Mouse (Mus musculus) liver, embryonic 11.5 days (tissue): Measurements from ENCODE around the gene Ndufb6. TPM values are rescaled to one million over a fixed set of nuclear protein-coding genes. Genes with fewer than 3 reads are reported as not detected.

Experiments
- ATAC-seq: fragments of 200-750 bp; cut with Nextera tagmentation; replicated peaks from 2 replicates; pipeline ENCODE4 v1.8.0; 2017; ENCODE audit warnings: moderate number of reproducible peaks, mild to moderate bottlenecking, moderate TSS enrichment, moderate library complexity; ENCODE audit not compliant: low FRiP score
- DNase-seq: peaks from one replicate; pipeline ENCODE4 v3.0.0-alpha.2; 2017; ENCODE audit warnings: low spot score
- H3K27ac ChIP-seq: fragments of 300-500 bp; sonication (generic); 2 replicates; pipeline ENCODE4 v1.5.1; 2014; ENCODE audit warnings: mild to moderate bottlenecking, low read depth, low read length, control low read depth
- H3K27me3 ChIP-seq: fragments of 300-500 bp; sonication (generic); replicated peaks from 2 replicates; pipeline ENCODE4 v1.6.1; 2014; ENCODE audit warnings: low read length, mixed read lengths; ENCODE audit not compliant: control insufficient read depth, insufficient read depth
- H3K36me3 ChIP-seq: fragments of 300-500 bp; sonication (generic); 2 replicates; pipeline ENCODE4 v1.6.1; 2014; ENCODE audit warnings: mild to moderate bottlenecking, low read length, moderate library complexity, mixed read lengths; ENCODE audit not compliant: control insufficient read depth, insufficient read depth
- H3K4me1 ChIP-seq: fragments of 300-500 bp; sonication (generic); replicated peaks from 2 replicates; pipeline ENCODE4 v1.6.1; 2014; ENCODE audit warnings: low read length, mixed read lengths; ENCODE audit not compliant: control insufficient read depth, insufficient read depth
- H3K4me2 ChIP-seq: fragments of 300-500 bp; sonication (generic); 2 replicates; pipeline ENCODE4 v1.6.1; 2014; ENCODE audit warnings: mild to moderate bottlenecking, control low read depth, moderate library complexity
- H3K4me3 ChIP-seq: fragments of 300-500 bp; sonication (generic); 2 replicates; pipeline ENCODE4 v1.5.1; 2014; ENCODE audit warnings: low read depth, low read length, control low read depth
- H3K9ac ChIP-seq: fragments of 300-500 bp; sonication (generic); 2 replicates; pipeline ENCODE4 v1.6.1; 2014; ENCODE audit warnings: low read depth, low read length, control low read depth
- H3K9me3 ChIP-seq: fragments of 300-500 bp; sonication (generic); 2 replicates; pipeline ENCODE4 v1.6.1; 2016; ENCODE audit warnings: low read length, inconsistent platforms, mixed read lengths; ENCODE audit not compliant: control insufficient read depth
- WGBS: fragments of 180-500 bp; shearing (Covaris S2); extraction: QIAGEN DNeasy Blood & Tissue Kit; methylation state at CpG from one replicate; pipeline ENCODE4 v1.1.7; 2014; 5-methylcytosine and 5-hydroxymethylcytosine counted together
- polyA plus RNA-seq: library from polyadenylated mRNA; unstranded; fragments of >200 nt; fragmentation: Nextera tagmentation; extraction: Ambion mirVana; gene quantifications from 2 replicates; pipeline ENCODE4 v1.2.1, GENCODE M21; 2014

Gene Ndufb6
- polyA plus RNA-seq, 1 experiment from 2014 or later: 305 TPM

GRCm38 (mm10) chr4:40268835-40269234 lies 10.4 kb downstream of the Ndufb6 start:
- ATAC-seq (no peak), DNase-seq (no peak)
- under 1% methylated on average over 16 of the region's 16 CpGs for WGBS
- Histone ChIP-seq H3K27me3 (no peaks in the 10 kb centered on the region), H3K9ac (peak overlapping the region; percentile 94), H3K4me3 (peak overlapping the region; percentile 89), H3K27ac (peak overlapping the region; percentile 98), H3K4me2 (peak overlapping the region; percentile 96), H3K4me1 (peaks cover 13% of the 10 kb centered on the region), H3K36me3 (peaks cover 7% of the 10 kb centered on the region; the same call in 1 of the 2 replicates), H3K9me3 (no peaks in the 10 kb centered on the region)

GRCm38 (mm10) chr4:40268204-40268813 lies 10.9 kb downstream of the Ndufb6 start:
- H3K4me3 ChIP-seq: peak overlapping the region; percentile 89
- peak overlapping the region; percentile 94 for H3K9ac ChIP-seq
- WGBS: under 1% methylated on average over 50 of the region's 50 CpGs
- H3K9me3 ChIP-seq: no peaks in the 10 kb centered on the region
- peaks cover 7% of the 10 kb centered on the region; the same call in 1 of the 2 replicates for H3K36me3 ChIP-seq
- no peaks in the 10 kb centered on the region for H3K27me3 ChIP-seq
- peak overlapping the region; percentile 98 for H3K27ac ChIP-seq
- DNase-seq (peak; percentile 91), ATAC-seq (peak; percentile 72)
- H3K4me2 ChIP-seq: peak overlapping the region; percentile 96
- H3K4me1 ChIP-seq: peaks cover 13% of the 10 kb centered on the region

GRCm38 (mm10) chr4:40267681-40268080 lies 11.5 kb downstream of the Ndufb6 start:
- ATAC-seq (no peak), DNase-seq (no peak)
- Histone ChIP-seq H3K4me2 (peak overlapping the region; percentile 96), H3K27me3 (no peaks in the 10 kb centered on the region), H3K9me3 (no peaks in the 10 kb centered on the region), H3K4me1 (peaks cover 13% of the 10 kb centered on the region), H3K36me3 (peaks cover 9% of the 10 kb centered on the region), H3K27ac (peak overlapping the region; percentile 98; the same call in 1 of the 2 replicates), H3K4me3 (peak overlapping the region; percentile 89), H3K9ac (peak overlapping the region; percentile 94)
- WGBS: 72% methylated on average over 7 of the region's 7 CpGs

GRCm38 (mm10) chr4:40264321-40264720 lies 14.9 kb downstream of the Ndufb6 start:
- peaks cover 13% of the 10 kb centered on the region for H3K4me1 ChIP-seq
- DNase-seq (no peak), ATAC-seq (no peak)
- H3K36me3 ChIP-seq: peaks cover 37% of the 10 kb centered on the region
- no peak overlapping the region for H3K9ac ChIP-seq
- H3K27ac ChIP-seq: no peak overlapping the region
- no peaks in the 10 kb centered on the region for H3K9me3 ChIP-seq
- H3K27me3 ChIP-seq: no peaks in the 10 kb centered on the region
- WGBS: 60% methylated on average over 1 of the region's 1 CpGs
- no peak overlapping the region for H3K4me2 ChIP-seq
- no peak overlapping the region for H3K4me3 ChIP-seq

- H3K36me3 ChIP-seq: peaks cover 2% of the 10 kb centered on the region; the same call in 1 of the 2 replicates
- H3K9ac ChIP-seq: no peak overlapping the region
- no peaks in the 10 kb centered on the region for H3K9me3 ChIP-seq
- H3K4me2 ChIP-seq: no peak overlapping the region
- DNase-seq (no peak), ATAC-seq (no peak)
- H3K27ac ChIP-seq: no peak overlapping the region
- H3K4me1 ChIP-seq: no peaks in the 10 kb centered on the region
- H3K4me3 ChIP-seq: no peak overlapping the region
- no peaks in the 10 kb centered on the region for H3K27me3 ChIP-seq
- WGBS: 86% methylated on average over 8 of the region's 8 CpGs
These were observed 24.7 kb downstream of the Ndufb6 start for GRCm38 (mm10) chr4:40254385-40255103.

GRCm38 (mm10) chr4:40253766-40254165 lies 25.5 kb downstream of the Ndufb6 start:
- Histone ChIP-seq H3K4me2 (no peak overlapping the region), H3K27ac (no peak overlapping the region), H3K4me3 (no peak overlapping the region), H3K9ac (no peak overlapping the region), H3K9me3 (no peaks in the 10 kb centered on the region), H3K27me3 (no peaks in the 10 kb centered on the region), H3K4me1 (no peaks in the 10 kb centered on the region), H3K36me3 (0 out of 2 replicates have a peak, but pooled peaks cover 2% of the 10 kb centered on the region)
- WGBS: 79% methylated on average over 2 of the region's 2 CpGs
- DNase-seq: no peak
- ATAC-seq: no peak

GRCm38 (mm10) chr4:40250984-40251383 lies 28.2 kb downstream of the Ndufb6 start:
- Histone ChIP-seq H3K9me3 (no peaks in the 10 kb centered on the region), H3K36me3 (no peaks in the 10 kb centered on the region), H3K27me3 (no peaks in the 10 kb centered on the region), H3K27ac (no peak overlapping the region), H3K4me2 (no peak overlapping the region), H3K4me1 (no peaks in the 10 kb centered on the region), H3K9ac (no peak overlapping the region), H3K4me3 (no peak overlapping the region)
- ATAC-seq (no peak), DNase-seq (no peak)
- 81% methylated on average over 5 of the region's 5 CpGs for WGBS

GRCm38 (mm10) chr4:40244035-40244434 lies 35.2 kb downstream of the Ndufb6 start:
- H3K27ac ChIP-seq: no peak overlapping the region
- 52% methylated on average over 8 of the region's 8 CpGs for WGBS
- peaks cover 5% of the 10 kb centered on the region for H3K4me1 ChIP-seq
- no peak overlapping the region for H3K4me3 ChIP-seq
- H3K9me3 ChIP-seq: no peaks in the 10 kb centered on the region
- H3K4me2 ChIP-seq: no peak overlapping the region
- DNase-seq (no peak), ATAC-seq (no peak)
- no peaks in the 10 kb centered on the region for H3K36me3 ChIP-seq
- H3K9ac ChIP-seq: no peak overlapping the region
- no peaks in the 10 kb centered on the region for H3K27me3 ChIP-seq

- Histone ChIP-seq H3K9me3 (no peaks in the 10 kb centered on the region), H3K4me3 (no peak overlapping the region), H3K36me3 (no peaks in the 10 kb centered on the region), H3K4me2 (no peak overlapping the region), H3K27me3 (no peaks in the 10 kb centered on the region), H3K9ac (no peak overlapping the region), H3K27ac (no peak overlapping the region), H3K4me1 (peaks cover 7% of the 10 kb centered on the region)
- WGBS: 85% methylated on average over 4 of the region's 4 CpGs
- DNase-seq: no peak
- no peak for ATAC-seq
These were observed 36.2 kb downstream of the Ndufb6 start for GRCm38 (mm10) chr4:40243006-40243405.
